ENCODE assay signal across 8 mouse cellular contexts in genomic region chr1:119420189-119420983, GRCm38 (mm10). TPM values are rescaled to one million over a fixed set of nuclear protein-coding genes. Genes with fewer than 3 reads are reported as not detected.
DNase-seq lines count a peak whose midpoint lies in the region; ATAC-seq and TF ChIP-seq lines count a peak whose summit lies in the region.

No protein-coding gene starts in this region.

- no peaks in the 10 kb centered on the region for H3K9me3 ChIP-seq in heart, embryonic 14.5 days (ENCODE audit: control insufficient read depth, low read length)
- H3K9me3 ChIP-seq in E14TG2a.4 (ENCODE audit: low read length) = no peaks in the 10 kb centered on the region
- H3K9me3 ChIP-seq in embryonic facial prominence, embryonic 13.5 days = no peaks in the 10 kb centered on the region
- H3K9me3 ChIP-seq in limb, embryonic 10.5 days (replicated peaks) = no peaks in the 10 kb centered on the region
- H3K9me3 ChIP-seq in neural tube, embryonic 15.5 days (replicated peaks) = no peaks in the 10 kb centered on the region

- H3K36me3 ChIP-seq in heart, embryonic 14.5 days (ENCODE audit: control insufficient read depth, insufficient read depth, low read length) = no peaks in the 10 kb centered on the region
- peaks cover 41% of the 10 kb centered on the region for H3K36me3 ChIP-seq in E14TG2a.4 (ENCODE audit: insufficient read depth, low read length)
- no peaks in the 10 kb centered on the region for H3K36me3 ChIP-seq in embryonic facial prominence, embryonic 13.5 days
- no peaks in the 10 kb centered on the region for H3K36me3 ChIP-seq in limb, embryonic 10.5 days
- no peaks in the 10 kb centered on the region for H3K36me3 ChIP-seq in neural tube, embryonic 15.5 days

- H3K4me2 ChIP-seq in heart, embryonic 14.5 days (ENCODE audit: low read length) = peak overlapping the region; percentile 93
- H3K4me2 ChIP-seq in embryonic facial prominence, embryonic 13.5 days = peak overlapping the region; percentile 100
- H3K4me2 ChIP-seq in neural tube, embryonic 15.5 days = peak overlapping the region; percentile 98

- H3K4me1 ChIP-seq in heart, embryonic 14.5 days (ENCODE audit: control insufficient read depth in 2 of 2, insufficient read depth in 2 of 2, low read length in 2 of 2) = peaks cover 9 to 17% of the 10 kb centered on the region in 2 experiments; a peak in 2 of 4 replicates
- H3K4me1 ChIP-seq in E14TG2a.4 (replicated peaks; ENCODE audit: low read depth, low read length) = peaks cover 73% of the 10 kb centered on the region
- peaks cover 36% of the 10 kb centered on the region for H3K4me1 ChIP-seq in embryonic facial prominence, embryonic 13.5 days
- H3K4me1 ChIP-seq in limb, embryonic 10.5 days = peaks cover 67% of the 10 kb centered on the region
- peaks cover 66% of the 10 kb centered on the region for H3K4me1 ChIP-seq in neural tube, embryonic 15.5 days

- TF ChIP-seq CTCF in E14TG2a.4 (conservative IDR thresholded peaks at IDR 0.05; ENCODE audit: low read length) = no peak

- peak overlapping the region; percentile 68; the same call in 1 of the 2 replicates for H3K9ac ChIP-seq in heart, embryonic 14.5 days (ENCODE audit: low read length)
- 0 out of 2 replicates have a peak overlapping the region, but pooled peaks have one; percentile 21 for H3K9ac ChIP-seq in embryonic facial prominence, embryonic 13.5 days
- H3K9ac ChIP-seq in neural tube, embryonic 15.5 days (replicated peaks) = peak overlapping the region; percentile 53

- no peak for ATAC-seq in heart, embryonic 14.5 days (ENCODE audit: insufficient number of reproducible peaks, insufficient read depth, low FRiP score, low read depth)
- no peak for ATAC-seq in embryonic facial prominence, embryonic 13.5 days (ENCODE audit: insufficient number of reproducible peaks, insufficient read depth, low FRiP score, low TSS enrichment, low read depth)
- peak; percentile 19; the same call in 1 of the 2 replicates for ATAC-seq in neural tube, embryonic 15.5 days (ENCODE audit: low FRiP score)
- no peak for ATAC-seq in inflammation-experienced regulatory T-cells, adult 6 months

- H3K27me3 ChIP-seq in heart, embryonic 14.5 days (ENCODE audit: control insufficient read depth, insufficient read depth, low read length) = peaks cover 67% of the 10 kb centered on the region
- H3K27me3 ChIP-seq in E14TG2a.4 (ENCODE audit: insufficient read depth, low read length) = peaks cover 31% of the 10 kb centered on the region
- H3K27me3 ChIP-seq in embryonic facial prominence, embryonic 13.5 days = peaks cover 95% of the 10 kb centered on the region
- H3K27me3 ChIP-seq in limb, embryonic 10.5 days (ENCODE audit: low read depth, poor library complexity, severe bottlenecking) = peaks cover 96% of the 10 kb centered on the region
- peaks cover 68% of the 10 kb centered on the region for H3K27me3 ChIP-seq in neural tube, embryonic 15.5 days (replicated peaks)

- 2% methylated on average over 66 of the region's 76 CpGs for WGBS in heart, embryonic 14.5 days
- under 1% methylated on average over 72 of the region's 76 CpGs for WGBS in embryonic facial prominence, embryonic 13.5 days
- 2% methylated on average over 75 of the region's 76 CpGs for WGBS in limb, embryonic 10.5 days
- 1% methylated on average over 70 of the region's 76 CpGs for WGBS in neural tube, embryonic 15.5 days

- DNase-seq in heart, adult 8-10 months (ENCODE audit: low spot score) = no peak
- peak; percentile 51 for DNase-seq in limb, embryonic 10.5 days (ENCODE audit: low spot score)
- no peak for DNase-seq in spleen, adult 18-20 months

- H3K4me3 ChIP-seq in heart, embryonic 14.5 days (ENCODE audit: control insufficient read depth in 1 of 2, insufficient read depth in 1 of 2, low read depth in 1 of 2, low read length in 2 of 2) = peak overlapping the region; percentile 60 to 74
- H3K4me3 ChIP-seq in E14TG2a.4 (replicated peaks; ENCODE audit: low read length) = peak overlapping the region; percentile 88
- H3K4me3 ChIP-seq in embryonic facial prominence, embryonic 13.5 days = peak overlapping the region; percentile 62
- peak overlapping the region; percentile 60 for H3K4me3 ChIP-seq in limb, embryonic 10.5 days
- peak overlapping the region; percentile 60 for H3K4me3 ChIP-seq in neural tube, embryonic 15.5 days (replicated peaks)

- H3K27ac ChIP-seq in heart, embryonic 14.5 days (replicated peaks in 1 of 2; ENCODE audit: control insufficient read depth in 1 of 2, insufficient read depth in 1 of 2, low read depth in 2 of 2, low read length in 2 of 2) = no peak overlapping the region
- H3K27ac ChIP-seq in embryonic facial prominence, embryonic 13.5 days = no peak overlapping the region
- H3K27ac ChIP-seq in limb, embryonic 10.5 days = peak overlapping the region; percentile 53; the same call in 1 of the 2 replicates
- H3K27ac ChIP-seq in neural tube, embryonic 15.5 days (replicated peaks) = peak overlapping the region; percentile 68

RNA-seq across cellular contexts. Expression of gene Inhbb, which starts 1.7 kb away (rescaled TPM):
- polyA plus RNA-seq in heart, embryonic 14.5 days (2014; fragmentation: Nextera tagmentation; extraction: Ambion mirVana) = 0.39 and 0.47 TPM in 2 replicates
- 1 to 10 TPM in 3 of 4 experiments, under 1 TPM in 1; 0.60 to 2.3 (median 1.1) TPM for total RNA-seq in heart, adult 8-10 months (2022)
- 0.42 and 0.89 TPM in 2 replicates for polyA plus RNA-seq in embryonic facial prominence, embryonic 13.5 days (2015; fragmentation: Nextera tagmentation; extraction: Ambion mirVana)
- 0.06 and 0.09 TPM in 2 replicates for polyA plus RNA-seq in limb, embryonic 10.5 days (2016; fragmentation: Nextera tagmentation; extraction: Ambion mirVana)
- polyA plus RNA-seq in neural tube, embryonic 15.5 days (2015; fragmentation: Nextera tagmentation; extraction: Ambion mirVana) = 2.1 and 2.4 TPM in 2 replicates
- not detected for polyA plus RNA-seq in inflammation-experienced regulatory T-cells, adult 6 months (2017; shearing (Covaris generic))

Comparison
In these comparisons a context has a peak if more than half of its experiments do, and no peak if none do; other contexts are left out.
1. H3K27ac ChIP-seq: peak in limb, embryonic 10.5 days (single experiment) and neural tube, embryonic 15.5 days (single experiment); none in heart, embryonic 14.5 days (0 of 2) and embryonic facial prominence, embryonic 13.5 days (single experiment).
2. Peak in every context shown above with its lines, with median percentiles within 50 percentile points of each other: H3K4me2 ChIP-seq, H3K4me3 ChIP-seq and H3K9ac ChIP-seq.